Mouse (Mus musculus) thymus, adult 2 months (tissue): ENCODE results near the gene Runx3. TPM values are rescaled to one million over a fixed set of nuclear protein-coding genes. Genes with fewer than 3 reads are reported as not detected.

Experiments
- DNase-seq: peaks from one replicate; pipeline ENCODE4 v3.0.0; 2021
- H3K27ac ChIP-seq: fragments of 200-500 bp; 2 replicates; pipeline ENCODE4 v1.5.1; 2012; ENCODE audit warnings: low read length, control low read depth; ENCODE audit not compliant: control insufficient read depth, insufficient read depth
- H3K27me3 ChIP-seq: fragments of 200-500 bp; 2 replicates; pipeline ENCODE4 v1.6.1; 2012; ENCODE audit warnings: mild to moderate bottlenecking, low read length, moderate library complexity, mixed read lengths; ENCODE audit not compliant: control insufficient read depth, insufficient read depth
- H3K36me3 ChIP-seq: fragments of 200-500 bp; 2 replicates; pipeline ENCODE4 v1.6.1; 2012; ENCODE audit warnings: mild to moderate bottlenecking, low read length, moderate library complexity; ENCODE audit not compliant: control insufficient read depth, insufficient read depth
- H3K4me1 ChIP-seq: fragments of 200-500 bp; replicated peaks from 2 replicates; pipeline ENCODE4 v1.6.1; 2012; ENCODE audit warnings: low read length; ENCODE audit not compliant: control insufficient read depth, insufficient read depth
- H3K4me3 ChIP-seq: fragments of 200-500 bp; 2 replicates; pipeline ENCODE4 v1.5.1; 2012; ENCODE audit warnings: mild to moderate bottlenecking, low read length, control low read depth, moderate library complexity; ENCODE audit not compliant: control insufficient read depth, insufficient read depth
- CTCF ChIP-seq: fragments of 200-500 bp; IDR thresholded peaks from 2 replicates; pipeline ENCODE4 v1.5.1; 2012; ENCODE audit warnings: mild to moderate bottlenecking, control low read depth, low read length, moderate library complexity, borderline replicate concordance; ENCODE audit not compliant: control insufficient read depth, poor library complexity, insufficient read depth; ENCODE audit errors: extremely low read depth
- POLR2A ChIP-seq: fragments of 200-500 bp; IDR thresholded peaks from 2 replicates; pipeline ENCODE4 v1.6.1; 2012; ENCODE audit warnings: mild to moderate bottlenecking, low read length, control low read depth, moderate library complexity; ENCODE audit not compliant: control insufficient read depth, poor library complexity, insufficient read depth; ENCODE audit errors: extremely low read depth
- WGBS: fragments of 180-500 bp; shearing (Covaris S2); methylation state at CpG from one replicate; pipeline ENCODE4 v1.1.7; 2018; 5-methylcytosine and 5-hydroxymethylcytosine counted together
- polyA plus RNA-seq: library from polyadenylated mRNA; depleted of rRNA; stranded (reverse); fragments of >200 nt; gene quantifications from 2 replicates; pipeline ENCODE4 v1.2.3, GENCODE M21; 2012

Runx3 gene
- polyA plus RNA-seq, 1 experiment = 24.6 TPM

DNA sequence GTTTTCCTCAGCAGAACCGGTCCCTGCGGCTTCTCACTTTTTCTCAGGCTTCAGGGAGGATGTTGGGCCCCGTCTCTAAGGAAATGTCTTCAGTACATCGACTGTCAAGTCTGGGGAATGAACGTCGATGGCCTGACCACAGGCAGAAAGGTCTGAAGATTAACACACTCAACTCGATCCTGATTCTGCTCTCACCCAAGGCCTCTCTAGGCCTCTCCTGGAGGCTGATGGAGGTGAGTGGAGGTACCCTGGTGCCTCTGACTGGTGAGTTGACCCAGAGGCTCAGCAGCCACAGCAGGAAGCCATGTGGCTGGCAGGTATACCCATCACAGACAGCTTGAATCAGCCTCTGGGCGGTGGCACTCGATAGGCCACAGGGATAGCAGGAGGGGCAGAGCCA, 43.3 kb upstream of the Runx3 start:
- DNase-seq = no peak
- no peaks in the 10 kb centered on the region for H3K36me3 ChIP-seq
- no peaks in the 10 kb centered on the region for H3K27me3 ChIP-seq
- peaks cover 84% of the 10 kb centered on the region for H3K4me1 ChIP-seq
- no peak for TF ChIP-seq CTCF
- TF ChIP-seq POLR2A = no peak
- no peak overlapping the region for H3K4me3 ChIP-seq
- 32% methylated on average over 9 of the region's 9 CpGs for WGBS
- no peak overlapping the region; the same call in 1 of the 2 replicates for H3K27ac ChIP-seq

- H3K27ac ChIP-seq = peak overlapping the region; percentile 70
- H3K27me3 ChIP-seq = no peaks in the 10 kb centered on the region
These were observed 40.4 kb upstream of the Runx3 start for GRCm38 (mm10) chr4:135079859-135080640.

GRCm38 (mm10) chr4:135080641-135080920, 39.9 kb upstream of the Runx3 start:
- WGBS = 0% methylated on average over 7 of the region's 7 CpGs
- Histone ChIP-seq H3K27ac (peak overlapping the region; percentile 43; the same call in 1 of the 2 replicates), H3K36me3 (no peaks in the 10 kb centered on the region), H3K27me3 (no peaks in the 10 kb centered on the region), H3K4me1 (peaks cover 90% of the 10 kb centered on the region), H3K4me3 (no peak overlapping the region)
- no peak for DNase-seq
- TF ChIP-seq POLR2A = no peak
- TF ChIP-seq CTCF = no peak

More at GRCm38 (mm10) chr4:135079859-135080640, 40.4 kb upstream of the Runx3 start:
- peak overlapping the region; percentile 10; the same call in 1 of the 2 replicates for H3K4me3 ChIP-seq
- H3K4me1 ChIP-seq = peaks cover 90% of the 10 kb centered on the region
- no peak for TF ChIP-seq POLR2A
- TF ChIP-seq CTCF = 0 out of 2 replicates have a peak, but pooled peaks have one; percentile 10
- H3K36me3 ChIP-seq = no peaks in the 10 kb centered on the region
- peak; percentile 69 for DNase-seq
- WGBS = 8% methylated on average over 23 of the region's 23 CpGs

GRCm38 (mm10) chr4:135083089-135083488, 37.4 kb upstream of the Runx3 start:
- DNase-seq = no peak
- no peaks in the 10 kb centered on the region for H3K36me3 ChIP-seq
- TF ChIP-seq CTCF (no peak), POLR2A (no peak)
- H3K27ac ChIP-seq = no peak overlapping the region; the same call in 1 of the 2 replicates
- H3K27me3 ChIP-seq = no peaks in the 10 kb centered on the region
- no peak overlapping the region for H3K4me3 ChIP-seq
- peaks cover 83% of the 10 kb centered on the region for H3K4me1 ChIP-seq
- 34% methylated on average over 6 of the region's 6 CpGs for WGBS

GRCm38 (mm10) chr4:135085077-135085853, 35.2 kb upstream of the Runx3 start:
- Histone ChIP-seq H3K27ac (no peak overlapping the region), H3K36me3 (no peaks in the 10 kb centered on the region), H3K4me1 (peaks cover 64% of the 10 kb centered on the region), H3K27me3 (no peaks in the 10 kb centered on the region), H3K4me3 (no peak overlapping the region)
- no peak for TF ChIP-seq POLR2A
- TF ChIP-seq CTCF = 0 out of 2 replicates have a peak, but pooled peaks have one; percentile 25
- DNase-seq = no peak
- WGBS = 37% methylated on average over 13 of the region's 13 CpGs

- WGBS = 66% methylated on average over 13 of the region's 13 CpGs
- H3K4me3 ChIP-seq = no peak overlapping the region
- H3K27me3 ChIP-seq = no peaks in the 10 kb centered on the region
- H3K27ac ChIP-seq = no peak overlapping the region
- no peak for DNase-seq
- TF ChIP-seq CTCF (no peak), POLR2A (no peak)
- H3K4me1 ChIP-seq = peaks cover 17% of the 10 kb centered on the region
- H3K36me3 ChIP-seq = no peaks in the 10 kb centered on the region
These were observed 29.8 kb upstream of the Runx3 start for GRCm38 (mm10) chr4:135090613-135091012.
